Mouse (Mus musculus): ENCODE measurements around the gene Mms22l.
"Not testable (repeated sequence)": the region's sequence is repeated elsewhere in the genome, so short reads cannot be mapped to it uniquely, and the experiment has no call there.

The Mms22l gene

GRCm38 (mm10) chr4:24621422-24622187 is 125.4 kb downstream of the Mms22l start:
- DNase-seq = no peak

GRCm38 (mm10) chr4:24625951-24626584 is 129.8 kb downstream of the Mms22l start:
- no peak for DNase-seq

GRCm38 (mm10) chr4:24626686-24627085 is 130.4 kb downstream of the Mms22l start:
- no peak for DNase-seq

- DNase-seq = no peak
Observed at GRCm38 (mm10) chr4:24627871-24628270, 131.6 kb downstream of the Mms22l start.

- DNase-seq = no peak
Observed at GRCm38 (mm10) chr4:24630430-24630829, 134.2 kb downstream of the Mms22l start.

GRCm38 (mm10) chr4:24631177-24631911 is 135.1 kb downstream of the Mms22l start:
- DNase-seq = no peak

- DNase-seq = no peak
Observed at GRCm38 (mm10) chr4:24642306-24642705, 146.1 kb downstream of the Mms22l start.

- not testable (repeated sequence) for DNase-seq
Observed at GRCm38 (mm10) chr4:24644735-24645134, 148.5 kb downstream of the Mms22l start.

Measured in thymus, postnatal 4 days (tissue).